Mouse (Mus musculus) stomach, postnatal 0 days (tissue): ENCODE measurements around the gene Ttc30b.

Experiments
- CTCF ChIP-seq: IDR thresholded peaks from 2 replicates; pipeline ENCODE4 v1.5.1; 2016; ENCODE audit warnings: antibody characterized with exemption, low read depth, mild to moderate bottlenecking, moderate library complexity
- EP300 ChIP-seq: optimal IDR thresholded peaks from 2 replicates; pipeline ENCODE3; 2016; ENCODE audit warnings: antibody characterized with exemption

GRCm38 (mm10) chr2:75929141-75929540 lies 9.2 kb downstream of the Ttc30b start:
- no peak for TF ChIP-seq CTCF
- no peak for TF ChIP-seq EP300
